In the genomic region with DNA sequence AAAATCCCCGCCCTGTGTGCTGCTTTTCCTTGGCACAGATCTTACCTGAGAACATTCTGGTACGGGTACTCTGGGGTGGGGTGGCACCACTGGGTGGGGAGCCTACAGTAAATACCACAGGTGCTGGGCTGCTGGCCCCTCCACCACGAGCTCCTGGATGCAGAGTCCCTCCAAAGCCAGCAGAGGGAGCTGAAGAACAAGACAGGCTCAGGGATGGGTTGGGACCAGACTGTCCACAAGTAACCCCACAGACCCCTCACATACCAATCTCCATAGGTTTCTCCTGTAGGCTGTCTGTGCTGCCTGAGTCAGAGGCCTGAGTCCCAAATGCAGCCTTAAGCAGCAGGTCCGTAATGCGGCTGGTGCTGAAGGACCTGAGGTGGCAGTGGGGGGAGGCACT, we compare ENCODE assay signal across 8 mouse cellular contexts. TPM values are rescaled to one million over a fixed set of nuclear protein-coding genes. Genes with fewer than 3 reads are reported as not detected.
DNase-seq lines count a peak whose midpoint lies in the region; ATAC-seq lines count a peak whose summit lies in the region.

No protein-coding gene starts in this region.

- no peak overlapping the region for H3K9ac ChIP-seq in embryonic facial prominence, embryonic 11.5 days (replicated peaks; ENCODE audit: low read length)
- H3K9ac ChIP-seq in liver, embryonic 12.5 days = no peak overlapping the region

- 67% methylated on average over 5 of the region's 5 CpGs for WGBS in embryonic facial prominence, embryonic 11.5 days
- WGBS in hindbrain, embryonic 10.5 days = 68% methylated on average over 5 of the region's 5 CpGs
- 49% methylated on average over 5 of the region's 5 CpGs for WGBS in liver, embryonic 12.5 days (ENCODE audit: insufficient replicate concordance)

- no peak overlapping the region for H3K4me2 ChIP-seq in embryonic facial prominence, embryonic 11.5 days (ENCODE audit: low read depth, low read length)
- H3K4me2 ChIP-seq in liver, embryonic 12.5 days = no peak overlapping the region

- H3K27me3 ChIP-seq in embryonic facial prominence, embryonic 11.5 days (ENCODE audit: control insufficient read depth, insufficient read depth, low read length) = no peaks in the 10 kb centered on the region
- H3K27me3 ChIP-seq in hindbrain, embryonic 10.5 days (ENCODE audit: insufficient read depth, poor library complexity, severe bottlenecking) = no peaks in the 10 kb centered on the region
- no peaks in the 10 kb centered on the region for H3K27me3 ChIP-seq in liver, embryonic 12.5 days (replicated peaks)

- H3K9me3 ChIP-seq in embryonic facial prominence, embryonic 11.5 days (replicated peaks; ENCODE audit: control insufficient read depth, low read length) = no peaks in the 10 kb centered on the region
- H3K9me3 ChIP-seq in hindbrain, embryonic 10.5 days = no peaks in the 10 kb centered on the region
- no peaks in the 10 kb centered on the region for H3K9me3 ChIP-seq in liver, embryonic 12.5 days (replicated peaks)

- H3K4me3 ChIP-seq in embryonic facial prominence, embryonic 11.5 days (ENCODE audit: low read depth, low read length) = no peak overlapping the region
- H3K4me3 ChIP-seq in hindbrain, embryonic 10.5 days = no peak overlapping the region
- H3K4me3 ChIP-seq in liver, embryonic 12.5 days = no peak overlapping the region

- peak; percentile 58 for DNase-seq in adrenal gland, postnatal 10 days
- DNase-seq in adrenal gland, postnatal 25 days = no peak
- peak; percentile 74 for DNase-seq in ES-CJ7 (ENCODE audit: low read depth, low spot score)
- DNase-seq in embryonic facial prominence, embryonic 11.5 days (ENCODE audit: low spot score) = peak; percentile 71
- peak; percentile 44 for DNase-seq in hindbrain, embryonic 10.5 days (ENCODE audit: low spot score)
- peak; percentile 41 for DNase-seq in neural tube, embryonic 10.5 days (ENCODE audit: extremely low spot score, low spot score)
- no peak for DNase-seq in c-Kit-positive CD71-positive TER-119-positive erythroid progenitor cells, embryonic 14.5 days (ENCODE audit: low spot score)

- H3K27ac ChIP-seq in embryonic facial prominence, embryonic 11.5 days (replicated peaks; ENCODE audit: low read depth, low read length) = no peak overlapping the region
- H3K27ac ChIP-seq in hindbrain, embryonic 10.5 days = no peak overlapping the region
- H3K27ac ChIP-seq in liver, embryonic 12.5 days = 0 out of 2 replicates have a peak overlapping the region, but pooled peaks have one; percentile 20

- H3K4me1 ChIP-seq in embryonic facial prominence, embryonic 11.5 days (ENCODE audit: control insufficient read depth, insufficient read depth, low read length) = no peaks in the 10 kb centered on the region
- H3K4me1 ChIP-seq in hindbrain, embryonic 10.5 days (replicated peaks) = no peaks in the 10 kb centered on the region
- H3K4me1 ChIP-seq in liver, embryonic 12.5 days = peaks cover 31% of the 10 kb centered on the region; the same call in 1 of the 2 replicates

- ATAC-seq in embryonic facial prominence, embryonic 11.5 days (replicated peaks; ENCODE audit: insufficient number of reproducible peaks, low FRiP score, low TSS enrichment, low read depth) = peak; percentile 49; the same call in 1 of the 2 replicates
- ATAC-seq in liver, embryonic 12.5 days = peak; percentile 62

- peaks cover 26% of the 10 kb centered on the region for H3K36me3 ChIP-seq in embryonic facial prominence, embryonic 11.5 days (replicated peaks; ENCODE audit: control insufficient read depth, insufficient read depth, low read depth, low read length)
- H3K36me3 ChIP-seq in hindbrain, embryonic 10.5 days = peaks cover 94% of the 10 kb centered on the region
- peaks cover 89% of the 10 kb centered on the region for H3K36me3 ChIP-seq in liver, embryonic 12.5 days

RNA-seq across cellular contexts. Expression of a gene that starts 8.2 kb away (rescaled TPM):
- 10 to 100 TPM; 34.6 to 36.9 TPM for total RNA-seq in adrenal gland, postnatal 10 days (2021)
- total RNA-seq in adrenal gland, postnatal 25 days (2021) = 51.6 and 56.1 TPM in 2 replicates
- polyA plus RNA-seq in embryonic facial prominence, embryonic 11.5 days (2014; fragmentation: Nextera tagmentation; extraction: Ambion mirVana) = 16.3 and 18.0 TPM in 2 replicates
- polyA plus RNA-seq in hindbrain, embryonic 10.5 days (2016; fragmentation: Nextera tagmentation; extraction: Ambion mirVana) = 29.8 and 37.8 TPM in 2 replicates
- polyA plus RNA-seq in liver, embryonic 12.5 days (2016; fragmentation: Nextera tagmentation; extraction: Ambion mirVana) = 48.7 and 50.7 TPM in 2 replicates

RNA-seq across cellular contexts. Expression of a gene that starts 18.2 kb away (rescaled TPM):
- total RNA-seq in adrenal gland, postnatal 10 days (2021) = 10 to 100 TPM; 64.7 to 76.0 TPM
- 64.8 and 96.4 TPM in 2 replicates for total RNA-seq in adrenal gland, postnatal 25 days (2021)
- polyA plus RNA-seq in embryonic facial prominence, embryonic 11.5 days (2014; fragmentation: Nextera tagmentation; extraction: Ambion mirVana) = 31.5 and 36.1 TPM in 2 replicates
- 63.7 and 68.6 TPM in 2 replicates for polyA plus RNA-seq in hindbrain, embryonic 10.5 days (2016; fragmentation: Nextera tagmentation; extraction: Ambion mirVana)
- 23.9 and 28.5 TPM in 2 replicates for polyA plus RNA-seq in liver, embryonic 12.5 days (2016; fragmentation: Nextera tagmentation; extraction: Ambion mirVana)

RNA-seq across cellular contexts. Expression of a gene that starts 21.2 kb away (rescaled TPM):
- total RNA-seq in adrenal gland, postnatal 10 days (2021) = 10 to 100 TPM; 49.8 to 50.4 TPM
- total RNA-seq in adrenal gland, postnatal 25 days (2021) = 61.5 and 61.8 TPM in 2 replicates
- 27.4 and 29.2 TPM in 2 replicates for polyA plus RNA-seq in embryonic facial prominence, embryonic 11.5 days (2014; fragmentation: Nextera tagmentation; extraction: Ambion mirVana)
- 24.5 and 28.1 TPM in 2 replicates for polyA plus RNA-seq in hindbrain, embryonic 10.5 days (2016; fragmentation: Nextera tagmentation; extraction: Ambion mirVana)
- 10.8 and 11.5 TPM in 2 replicates for polyA plus RNA-seq in liver, embryonic 12.5 days (2016; fragmentation: Nextera tagmentation; extraction: Ambion mirVana)

RNA-seq across cellular contexts. Expression of a gene that starts 50.9 kb away (rescaled TPM):
- 10 to 100 TPM; 21.2 to 27.7 TPM for total RNA-seq in adrenal gland, postnatal 10 days (2021)
- 16.9 and 17.8 TPM in 2 replicates for total RNA-seq in adrenal gland, postnatal 25 days (2021)
- polyA plus RNA-seq in embryonic facial prominence, embryonic 11.5 days (2014; fragmentation: Nextera tagmentation; extraction: Ambion mirVana) = 27.1 and 28.7 TPM in 2 replicates
- 22.8 and 23.0 TPM in 2 replicates for polyA plus RNA-seq in hindbrain, embryonic 10.5 days (2016; fragmentation: Nextera tagmentation; extraction: Ambion mirVana)
- polyA plus RNA-seq in liver, embryonic 12.5 days (2016; fragmentation: Nextera tagmentation; extraction: Ambion mirVana) = 47.2 and 52.4 TPM in 2 replicates

RNA-seq across cellular contexts. Expression of a gene that starts 51.1 kb away (rescaled TPM):
- 1 to 10 TPM; 6.8 to 7.8 TPM for total RNA-seq in adrenal gland, postnatal 10 days (2021)
- total RNA-seq in adrenal gland, postnatal 25 days (2021) = 4.1 and 7.6 TPM in 2 replicates
- 24.7 and 25.5 TPM in 2 replicates for polyA plus RNA-seq in embryonic facial prominence, embryonic 11.5 days (2014; fragmentation: Nextera tagmentation; extraction: Ambion mirVana)
- 31.0 and 43.8 TPM in 2 replicates for polyA plus RNA-seq in hindbrain, embryonic 10.5 days (2016; fragmentation: Nextera tagmentation; extraction: Ambion mirVana)
- 51.2 and 52.7 TPM in 2 replicates for polyA plus RNA-seq in liver, embryonic 12.5 days (2016; fragmentation: Nextera tagmentation; extraction: Ambion mirVana)

Comparison
In these comparisons a context has a peak if more than half of its experiments do, and no peak if none do; other contexts are left out.
1. DNase-seq: peak in adrenal gland, postnatal 10 days (single experiment), ES-CJ7 (single experiment), embryonic facial prominence, embryonic 11.5 days (single experiment), hindbrain, embryonic 10.5 days (single experiment) and neural tube, embryonic 10.5 days (single experiment); none in adrenal gland, postnatal 25 days (single experiment) and c-Kit-positive CD71-positive TER-119-positive erythroid progenitor cells, embryonic 14.5 days (single experiment).